Mouse (Mus musculus): Measurements from ENCODE around the gene Glipr2. TPM values are rescaled to one million over a fixed set of nuclear protein-coding genes. Genes with fewer than 3 reads are reported as not detected.

Gene Glipr2
- total and polyA plus RNA-seq, 2 experiments from 2014 or later: 22.6 to 25.5 TPM

DNA sequence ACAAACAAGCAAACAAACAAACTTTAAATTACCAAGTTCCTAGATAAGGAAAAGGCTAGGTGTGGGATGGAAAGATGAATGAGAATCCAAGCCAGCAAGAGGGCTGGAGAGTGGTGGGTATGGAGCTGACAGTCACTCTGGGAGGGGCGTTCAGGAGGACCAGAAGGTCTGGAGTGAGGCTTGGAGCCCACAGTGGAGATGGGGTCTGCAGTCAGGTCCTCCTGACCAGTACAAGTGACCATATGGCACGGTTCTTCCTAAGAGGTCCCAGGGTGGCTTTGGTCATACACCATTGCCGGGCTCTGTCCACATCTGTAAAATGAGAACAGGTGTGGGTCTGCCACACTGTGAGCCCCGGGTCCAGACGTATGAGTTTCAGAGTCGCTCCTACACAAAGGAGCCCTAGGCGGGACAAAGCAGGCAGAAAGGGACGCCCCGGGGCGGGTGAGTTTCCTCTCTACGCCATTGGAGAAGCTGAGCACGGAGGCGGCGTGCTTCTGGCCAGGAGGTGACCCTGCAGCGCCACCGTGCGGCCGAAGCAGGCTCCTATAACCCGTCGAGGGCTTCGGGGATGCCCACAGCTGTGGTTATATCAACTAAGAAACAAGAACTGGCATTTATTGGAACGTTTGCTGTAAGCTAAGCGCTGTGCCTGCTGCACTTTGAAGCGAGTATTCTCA is 25.0 kb downstream of the Glipr2 start:
- Histone ChIP-seq H3K27ac (ENCODE audit: low read depth, low read length) (0 out of 2 replicates have a peak overlapping the region, but pooled peaks have one; percentile 9), H3K4me1 (ENCODE audit: insufficient read depth) (peaks cover 8% of the 10 kb centered on the region; the same call in 1 of the 2 replicates), H3K36me3 (ENCODE audit: insufficient read depth) (no peaks in the 10 kb centered on the region), H3K4me3 (ENCODE audit: low read depth, low read length) (peak overlapping the region; percentile 32), H3K27me3 (ENCODE audit: insufficient read depth, low read length) (no peaks in the 10 kb centered on the region), H3K9ac (peak overlapping the region; percentile 57), H3K9me3 (ENCODE audit: low read length) (no peaks in the 10 kb centered on the region), H3K4me2 (ENCODE audit: low read depth) (peak overlapping the region; percentile 73)
- DNase-seq: peak; percentile 96
- peak; percentile 97 for ATAC-seq
- 2% methylated on average over 24 of the region's 24 CpGs for WGBS
- peak; percentile 94 for TF ChIP-seq CTCF (IDR thresholded peaks at IDR 0.05; ENCODE audit: low read depth)

DNA sequence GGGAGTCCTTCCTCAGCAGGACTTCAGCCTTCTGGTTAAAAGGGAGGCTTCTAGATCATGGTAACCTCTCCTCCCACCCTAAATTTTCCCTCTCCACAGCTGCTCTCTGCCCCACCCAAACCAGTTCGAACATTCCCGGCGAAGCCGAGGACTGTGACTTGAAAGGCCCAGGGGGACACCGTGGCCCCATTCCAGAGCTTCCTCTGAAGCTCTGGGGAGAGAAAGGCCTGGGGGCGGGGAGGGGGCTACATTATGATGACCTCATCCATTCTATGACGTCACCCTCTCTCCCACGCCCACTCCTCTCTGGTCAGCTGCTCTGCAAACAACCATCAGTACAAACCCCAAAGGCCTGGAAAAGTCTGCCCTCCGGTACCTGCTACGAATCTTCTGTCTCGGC is 26.0 kb downstream of the Glipr2 start, which contains the start of gene Ccin:
Gene Ccin (plus strand): TSS at position 303 of the 400 bp plus-strand sequence.
- ATAC-seq: no peak
- peaks cover 8% of the 10 kb centered on the region; the same call in 1 of the 2 replicates for H3K4me1 ChIP-seq (ENCODE audit: insufficient read depth)
- H3K36me3 ChIP-seq (ENCODE audit: insufficient read depth): no peaks in the 10 kb centered on the region
- peak within 1 kb of the TSS; percentile 73 for H3K4me2 ChIP-seq (ENCODE audit: low read depth)
- H3K27ac ChIP-seq (ENCODE audit: low read depth, low read length): 0 out of 2 replicates have a peak within 1 kb of the TSS, but pooled peaks have one; percentile 9
- no peaks in the 10 kb centered on the region for H3K9me3 ChIP-seq (ENCODE audit: low read length)
- H3K4me3 ChIP-seq (ENCODE audit: low read depth, low read length): peak within 1 kb of the TSS; percentile 32
- TF ChIP-seq CTCF (IDR thresholded peaks at IDR 0.05; ENCODE audit: low read depth): no peak
- H3K27me3 ChIP-seq (ENCODE audit: insufficient read depth, low read length): no peaks in the 10 kb centered on the region
- 70% methylated on average over 11 of the region's 11 CpGs for WGBS
- DNase-seq: no peak
- H3K9ac ChIP-seq: peak within 1 kb of the TSS; percentile 57

DNA sequence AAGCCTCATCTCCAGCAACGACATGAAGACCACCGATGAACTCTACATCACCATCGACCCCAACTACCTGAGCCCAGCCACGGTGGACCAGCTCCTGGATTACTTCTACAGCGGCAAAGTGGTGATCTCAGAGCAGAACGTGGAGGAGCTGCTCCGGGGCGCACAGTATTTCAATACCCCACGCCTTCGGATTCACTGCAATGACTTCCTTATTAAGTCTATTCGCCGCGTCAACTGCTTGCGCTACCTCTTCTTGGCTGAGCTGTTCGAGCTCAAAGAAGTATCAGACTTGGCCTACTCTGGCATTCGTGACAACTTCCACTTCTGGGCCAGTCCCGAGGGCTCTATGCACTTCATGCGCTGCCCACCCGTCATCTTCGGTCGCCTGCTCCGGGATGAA is 26.6 kb downstream of the Glipr2 start:
- H3K9ac ChIP-seq: no peak overlapping the region
- H3K4me3 ChIP-seq (ENCODE audit: low read depth, low read length): no peak overlapping the region
- no peaks in the 10 kb centered on the region for H3K36me3 ChIP-seq (ENCODE audit: insufficient read depth)
- H3K27ac ChIP-seq (ENCODE audit: low read depth, low read length): no peak overlapping the region
- H3K4me1 ChIP-seq (ENCODE audit: insufficient read depth): peaks cover 8% of the 10 kb centered on the region; the same call in 1 of the 2 replicates
- H3K4me2 ChIP-seq (ENCODE audit: low read depth): no peak overlapping the region
- no peak for TF ChIP-seq CTCF (IDR thresholded peaks at IDR 0.05; ENCODE audit: low read depth)
- ATAC-seq (no peak), DNase-seq (no peak)
- 93% methylated on average over 22 of the region's 22 CpGs for WGBS
- no peaks in the 10 kb centered on the region for H3K9me3 ChIP-seq (ENCODE audit: low read length)
- H3K27me3 ChIP-seq (ENCODE audit: insufficient read depth, low read length): no peaks in the 10 kb centered on the region

DNA sequence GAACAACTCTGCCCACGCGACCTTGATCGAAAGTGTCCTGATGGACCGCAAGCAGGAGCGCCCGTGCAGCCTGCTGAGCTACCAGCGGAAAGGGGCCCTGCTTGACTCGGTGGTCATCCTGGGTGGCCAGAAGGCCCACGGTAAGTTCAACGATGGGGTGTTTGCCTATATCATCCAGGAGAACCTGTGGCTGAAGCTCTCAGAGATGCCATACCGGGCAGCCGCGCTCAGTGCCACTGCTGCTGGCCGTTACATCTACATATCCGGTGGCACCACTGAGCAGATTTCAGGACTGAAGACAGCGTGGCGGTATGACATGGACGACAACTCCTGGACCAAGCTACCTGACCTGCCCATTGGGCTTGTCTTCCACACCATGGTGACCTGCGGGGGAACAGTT is 27.1 kb downstream of the Glipr2 start:
- Histone ChIP-seq H3K4me3 (ENCODE audit: low read depth, low read length) (no peak overlapping the region), H3K36me3 (ENCODE audit: insufficient read depth) (no peaks in the 10 kb centered on the region), H3K27me3 (ENCODE audit: insufficient read depth, low read length) (no peaks in the 10 kb centered on the region), H3K9ac (no peak overlapping the region), H3K9me3 (ENCODE audit: low read length) (no peaks in the 10 kb centered on the region), H3K4me1 (ENCODE audit: insufficient read depth) (peaks cover 6% of the 10 kb centered on the region; the same call in 1 of the 2 replicates), H3K4me2 (ENCODE audit: low read depth) (no peak overlapping the region), H3K27ac (ENCODE audit: low read depth, low read length) (no peak overlapping the region)
- ATAC-seq (no peak), DNase-seq (no peak)
- WGBS: 93% methylated on average over 19 of the region's 19 CpGs
- no peak for TF ChIP-seq CTCF (IDR thresholded peaks at IDR 0.05; ENCODE audit: low read depth)

DNA sequence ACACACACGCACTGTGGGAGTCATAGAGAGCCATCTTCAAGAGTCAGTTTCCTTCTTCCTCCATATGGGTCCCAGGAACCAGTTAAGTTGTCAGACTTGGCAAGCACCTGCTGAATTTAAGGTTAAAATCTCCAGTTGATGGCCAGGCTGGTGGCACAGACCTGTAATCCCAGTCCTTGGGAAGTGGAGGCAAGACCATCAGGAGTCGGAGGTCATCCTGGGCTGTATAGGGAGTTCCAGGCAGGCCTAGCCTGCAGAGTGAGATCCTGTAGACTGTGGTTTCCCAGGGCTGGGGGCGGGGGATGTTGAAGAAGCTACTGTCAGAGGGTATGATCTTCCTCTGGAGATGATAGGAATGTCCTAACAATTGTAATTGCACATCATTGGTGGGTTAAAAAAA is 31.8 kb downstream of the Glipr2 start:
- no peak overlapping the region for H3K4me2 ChIP-seq (ENCODE audit: low read depth)
- H3K4me1 ChIP-seq (ENCODE audit: insufficient read depth): no peaks in the 10 kb centered on the region
- no peak for DNase-seq
- whole genome bisulfite sequencing: 94% methylated on average over 3 of the region's 3 CpGs
- TF ChIP-seq CTCF (IDR thresholded peaks at IDR 0.05; ENCODE audit: low read depth): no peak
- H3K9ac ChIP-seq: no peak overlapping the region
- no peak for ATAC-seq
- H3K27ac ChIP-seq (ENCODE audit: low read depth, low read length): no peak overlapping the region
- no peaks in the 10 kb centered on the region for H3K36me3 ChIP-seq (ENCODE audit: insufficient read depth)
- H3K27me3 ChIP-seq (ENCODE audit: insufficient read depth, low read length): no peaks in the 10 kb centered on the region
- H3K9me3 ChIP-seq (ENCODE audit: low read length): no peaks in the 10 kb centered on the region
- H3K4me3 ChIP-seq (ENCODE audit: low read depth, low read length): no peak overlapping the region

DNA sequence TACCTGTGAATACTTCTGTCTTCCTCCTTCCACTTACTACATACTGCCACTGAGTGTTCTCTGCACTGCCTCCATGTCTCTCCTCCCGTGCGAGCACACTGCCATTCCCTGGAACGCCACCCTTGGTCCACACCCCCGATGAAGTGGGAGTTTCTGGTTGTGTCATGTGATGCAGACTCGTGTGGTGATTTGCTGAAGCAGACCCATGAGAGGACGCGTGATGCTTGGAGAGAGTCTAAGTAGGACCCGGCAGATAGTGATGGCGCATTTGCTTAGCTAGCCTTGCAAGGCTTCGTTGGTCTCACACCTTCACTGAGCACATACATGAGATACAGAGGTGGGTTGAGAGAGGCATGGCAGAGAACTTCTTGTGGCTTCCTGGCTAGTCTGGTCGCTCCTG is 35.9 kb downstream of the Glipr2 start:
- Histone ChIP-seq H3K9me3 (ENCODE audit: low read length) (no peaks in the 10 kb centered on the region), H3K4me1 (ENCODE audit: insufficient read depth) (no peaks in the 10 kb centered on the region), H3K4me2 (ENCODE audit: low read depth) (no peak overlapping the region), H3K9ac (no peak overlapping the region), H3K36me3 (ENCODE audit: insufficient read depth) (no peaks in the 10 kb centered on the region), H3K27ac (ENCODE audit: low read depth, low read length) (no peak overlapping the region), H3K4me3 (ENCODE audit: low read depth, low read length) (no peak overlapping the region), H3K27me3 (ENCODE audit: insufficient read depth, low read length) (no peaks in the 10 kb centered on the region)
- DNase-seq (no peak), ATAC-seq (no peak)
- no peak for TF ChIP-seq CTCF (IDR thresholded peaks at IDR 0.05; ENCODE audit: low read depth)
- 92% methylated on average over 11 of the region's 11 CpGs for WGBS

DNA sequence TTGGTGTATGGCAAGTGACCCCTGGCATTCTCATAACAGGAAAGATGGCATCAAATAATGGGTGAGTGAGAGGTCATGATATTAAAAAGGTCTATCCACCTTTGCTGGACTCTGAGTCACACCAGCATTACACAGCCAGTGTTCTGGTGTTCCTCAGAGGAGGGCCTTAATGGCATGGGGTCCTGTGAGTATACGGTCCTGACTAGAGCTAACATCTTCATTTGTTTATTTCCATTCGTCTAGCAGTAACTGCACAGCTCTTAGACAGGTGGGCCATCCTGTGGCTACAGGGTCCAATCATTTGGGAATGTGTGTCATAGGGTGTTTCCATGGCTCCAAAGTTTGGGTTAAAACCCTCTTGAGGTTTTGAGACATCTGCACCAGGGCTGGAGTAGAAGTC is 37.1 kb downstream of the Glipr2 start:
- no peak for TF ChIP-seq CTCF (IDR thresholded peaks at IDR 0.05; ENCODE audit: low read depth)
- Histone ChIP-seq H3K9me3 (ENCODE audit: low read length) (no peaks in the 10 kb centered on the region), H3K4me2 (ENCODE audit: low read depth) (no peak overlapping the region), H3K27ac (ENCODE audit: low read depth, low read length) (no peak overlapping the region), H3K4me1 (ENCODE audit: insufficient read depth) (no peaks in the 10 kb centered on the region), H3K27me3 (ENCODE audit: insufficient read depth, low read length) (no peaks in the 10 kb centered on the region), H3K9ac (no peak overlapping the region), H3K4me3 (ENCODE audit: low read depth, low read length) (no peak overlapping the region), H3K36me3 (ENCODE audit: insufficient read depth) (no peaks in the 10 kb centered on the region)
- 86% methylated on average over 2 of the region's 2 CpGs for WGBS
- no peak for DNase-seq
- ATAC-seq: no peak
